Mouse (Mus musculus) urinary bladder, postnatal 36 days (tissue): ENCODE results near the gene Tmed6.
"Not testable (repeated sequence)": the region's sequence is repeated elsewhere in the genome, so short reads cannot be mapped to it uniquely, and the experiment has no call there.

Source experiments
- DNase-seq, 2 experiments: peaks; one replicate each; pipeline ENCODE4 v3.0.0; 2022; ENCODE audit warnings: low spot score in 2 of 2, mixed read lengths in 1 of 2

Tmed6 gene

GRCm38 (mm10) chr8:107074128-107074527, 8.7 kb upstream of the Tmed6 start:
- DNase-seq: no peak

- no peak for DNase-seq
These were observed 8.3 kb upstream of the Tmed6 start for GRCm38 (mm10) chr8:107073706-107074105.

GRCm38 (mm10) chr8:107062613-107063012, 2.8 kb downstream of the Tmed6 start:
- no peak for DNase-seq

- DNase-seq: no peak
These were observed 8.5 kb downstream of the Tmed6 start for GRCm38 (mm10) chr8:107056973-107057369.

GRCm38 (mm10) chr8:107056076-107056972, 9.1 kb downstream of the Tmed6 start, which contains the start of the genes Cog8 and Nip7:
Gene Cog8, minus strand, starts transcription at chr8:107056689.
Gene Nip7, plus strand, starts transcription at chr8:107056877.
- DNase-seq: peak; percentile 91 to 97

- DNase-seq: no peak
These were observed 13.4 kb downstream of the Tmed6 start for GRCm38 (mm10) chr8:107052046-107052445.

- DNase-seq: no peak
These were observed 16.0 kb downstream of the Tmed6 start for GRCm38 (mm10) chr8:107049480-107049879.

GRCm38 (mm10) chr8:107048061-107048941, 17.1 kb downstream of the Tmed6 start, which contains the start of gene Pdf:
Gene Pdf, minus strand, starts transcription at chr8:107048614.
- peak; percentile 68 to 83 for DNase-seq

GRCm38 (mm10) chr8:107046976-107047375, 18.5 kb downstream of the Tmed6 start:
- DNase-seq: no peak

- DNase-seq: no peak
These were observed 20.0 kb downstream of the Tmed6 start for GRCm38 (mm10) chr8:107045478-107045877.

- no peak for DNase-seq
These were observed 24.8 kb downstream of the Tmed6 start for GRCm38 (mm10) chr8:107040632-107041031.

GRCm38 (mm10) chr8:107036626-107037025, 28.8 kb downstream of the Tmed6 start:
- DNase-seq: no peak

- no peak for DNase-seq
These were observed 29.8 kb downstream of the Tmed6 start for GRCm38 (mm10) chr8:107035641-107036040.

GRCm38 (mm10) chr8:107033609-107034008, 31.8 kb downstream of the Tmed6 start:
- DNase-seq: not testable (repeated sequence)

GRCm38 (mm10) chr8:107031577-107032090, 33.8 kb downstream of the Tmed6 start:
- peak; percentile 17 to 20 for DNase-seq

- DNase-seq: peak; percentile 97
These were observed 34.5 kb downstream of the Tmed6 start, which contains the start of gene Vps4a for GRCm38 (mm10) chr8:107030650-107031576. Gene Vps4a, plus strand, starts transcription at chr8:107031222.

- DNase-seq: no peak
These were observed 35.4 kb downstream of the Tmed6 start for GRCm38 (mm10) chr8:107030058-107030457.

GRCm38 (mm10) chr8:107029310-107029709, 36.1 kb downstream of the Tmed6 start:
- no peak for DNase-seq

GRCm38 (mm10) chr8:107023479-107023878, 42.0 kb downstream of the Tmed6 start:
- DNase-seq: no peak

GRCm38 (mm10) chr8:107014915-107015314, 50.5 kb downstream of the Tmed6 start:
- DNase-seq: no peak

GRCm38 (mm10) chr8:107012666-107013065, 52.8 kb downstream of the Tmed6 start:
- no peak for DNase-seq
